Mouse (Mus musculus): ENCODE results near the gene Tmod1.

- TF ChIP-seq SRF (IDR thresholded peaks at IDR 0.05; ENCODE audit: control insufficient read depth, insufficient read length, low read depth) (no peak), TCF3 (IDR thresholded peaks at IDR 0.05; ENCODE audit: insufficient read length, low read depth) (no peak), TCF12 (IDR thresholded peaks at IDR 0.05; ENCODE audit: insufficient read depth, poor library complexity, severe bottlenecking) (no peak), E2F4 (IDR thresholded peaks at IDR 0.05; ENCODE audit: insufficient read depth) (no peak), POLR2A (IDR thresholded peaks at IDR 0.05; ENCODE audit: insufficient read length, low read depth) (no peak), MYOD1 (IDR thresholded peaks at IDR 0.05; ENCODE audit: control insufficient read depth in 1 of 3, insufficient read length in 2 of 3, low read depth in 2 of 3) (no peak)
These were observed 27.1 kb downstream of the Tmod1 start for GRCm38 (mm10) chr4:46065695-46066340.

Measured in myocyte (in vitro differentiated cells).